Mouse (Mus musculus) T-helper 2 cell (primary cell): Measurements from ENCODE around the gene Zfp580.

Experiments used
- in situ Hi-C: fragments of 300-600 bp; cut with MboI, MseI; formaldehyde crosslinking; loops from one replicate; pipeline ENCODE4 v1.15.1; 2025; ENCODE audit warnings: high pct_unique_total_duplicates

Zfp580 gene

GRCm38 (mm10) chr7:5061774-5062359 lies 10.5 kb downstream of the Zfp580 start, which contains the start of gene U2af2:
Gene U2af2, plus strand, starts transcription at chr7:5062143.
- in situ Hi-C loops = loop anchor here (25.0 kb wide), 3 partner anchors 925 to 1375 kb away; partner anchors contain the start of genes Leng8, Mboat7, Tmc4 and Tsen34

GRCm38 (mm10) chr7:5062360-5063001 lies 11.1 kb downstream of the Zfp580 start:
- in situ Hi-C loops = loop anchor here (25.0 kb wide), 3 partner anchors 925 to 1375 kb away; partner anchors contain the start of genes Leng8, Mboat7, Tmc4 and Tsen34

- in situ Hi-C loops = loop anchor here (25.0 kb wide), 3 partner anchors 928 to 1378 kb away; partner anchors contain the start of genes Leng8, Mboat7, Tmc4 and Tsen34
Observed at GRCm38 (mm10) chr7:5064886-5065285, 13.5 kb downstream of the Zfp580 start.

GRCm38 (mm10) chr7:5073586-5073985 lies 22.2 kb downstream of the Zfp580 start:
- in situ Hi-C loops = loop anchor here (25.0 kb wide), 3 partner anchors 936 to 1386 kb away; partner anchors contain the start of genes Leng8, Mboat7, Tmc4 and Tsen34

- in situ Hi-C loops = loop anchor here (25.0 kb wide), 4 partner anchors 938 to 1388 kb away; partner anchors contain the start of genes Leng8, Mboat7, Smim17 and Tmc4
Observed at GRCm38 (mm10) chr7:5074984-5075383, 23.6 kb downstream of the Zfp580 start.

GRCm38 (mm10) chr7:5076931-5077330 lies 25.6 kb downstream of the Zfp580 start:
- in situ Hi-C loops = loop anchor here (25.0 kb wide), 1 partner anchor 1310 kb away; the partner anchor contains the start of genes Smim17 and Zfp28

- in situ Hi-C loops = loop anchor here (25.0 kb wide), 1 partner anchor 1308 kb away; the partner anchor contains the start of genes Smim17 and Zfp28
Observed at GRCm38 (mm10) chr7:5079365-5080009, 28.1 kb downstream of the Zfp580 start.

- in situ Hi-C loops = loop anchor here (25.0 kb wide), 1 partner anchor 1307 kb away; the partner anchor contains the start of genes Smim17 and Zfp28
Observed at GRCm38 (mm10) chr7:5080010-5080751, 28.8 kb downstream of the Zfp580 start, which contains the start of gene Epn1. Gene Epn1, plus strand, starts transcription at chr7:5080235.

- in situ Hi-C loops = loop anchor here (25.0 kb wide), 1 partner anchor 1306 kb away; the partner anchor contains the start of genes Smim17 and Zfp28
Observed at GRCm38 (mm10) chr7:5080815-5081214, 29.5 kb downstream of the Zfp580 start.

- in situ Hi-C loops = loop anchor here (25.0 kb wide), 1 partner anchor 1306 kb away; the partner anchor contains the start of genes Smim17 and Zfp28
Observed at GRCm38 (mm10) chr7:5081241-5081640, 29.9 kb downstream of the Zfp580 start.

GRCm38 (mm10) chr7:5081939-5082338 lies 30.6 kb downstream of the Zfp580 start:
- in situ Hi-C loops = loop anchor here (25.0 kb wide), 1 partner anchor 1305 kb away; the partner anchor contains the start of genes Smim17 and Zfp28

- in situ Hi-C loops = loop anchor here (25.0 kb wide), 1 partner anchor 1304 kb away; the partner anchor contains the start of genes Smim17 and Zfp28
Observed at GRCm38 (mm10) chr7:5083325-5084105, 32.2 kb downstream of the Zfp580 start.

- in situ Hi-C loops = loop anchor here (25.0 kb wide), 1 partner anchor 1302 kb away; the partner anchor contains the start of genes Smim17 and Zfp28
Observed at GRCm38 (mm10) chr7:5085512-5085911, 34.2 kb downstream of the Zfp580 start.

GRCm38 (mm10) chr7:5086921-5087440 lies 35.6 kb downstream of the Zfp580 start:
- in situ Hi-C loops = loop anchor here (25.0 kb wide), 1 partner anchor 1300 kb away; the partner anchor contains the start of genes Smim17 and Zfp28

- in situ Hi-C loops = loop anchor here (25.0 kb wide), 1 partner anchor 1299 kb away; the partner anchor contains the start of genes Smim17 and Zfp28
Observed at GRCm38 (mm10) chr7:5087886-5088285, 36.5 kb downstream of the Zfp580 start.

GRCm38 (mm10) chr7:5089853-5090252 lies 38.5 kb downstream of the Zfp580 start:
- in situ Hi-C loops = loop anchor here (25.0 kb wide), 1 partner anchor 1297 kb away; the partner anchor contains the start of genes Smim17 and Zfp28

GRCm38 (mm10) chr7:5091008-5091728 lies 39.8 kb downstream of the Zfp580 start:
- in situ Hi-C loops = loop anchor here (25.0 kb wide), 1 partner anchor 1296 kb away; the partner anchor contains the start of genes Smim17 and Zfp28

- in situ Hi-C loops = loop anchor here (25.0 kb wide), 1 partner anchor 1295 kb away; the partner anchor contains the start of genes Smim17 and Zfp28
Observed at GRCm38 (mm10) chr7:5092381-5092780, 41.0 kb downstream of the Zfp580 start.
